Mouse (Mus musculus) MEL (cell line): ENCODE measurements at regions not wholly inside any gene's neighbourhood (a gene's known extent, or its start where the extent isn't known, plus 50 kb on each side); places are given as distances from the start of the nearest gene placed in this dataset.

Experiments
- CTCF ChIP-seq, 3 experiments: IDR thresholded peaks in 2 of 3; conservative IDR thresholded peaks in 1 of 3; 2 replicates each; pipeline ENCODE4 v1.5.1; 2011 to 2012; ENCODE audit warnings: low read length in 3 of 3, low read depth in 2 of 3, mild to moderate bottlenecking in 2 of 3, improper control_type of control experiment in 1 of 3, inconsistent platforms in 1 of 3, mixed read lengths in 1 of 3, moderate library complexity in 1 of 3; ENCODE audit not compliant: control insufficient read depth in 1 of 3, insufficient read depth in 1 of 3, poor library complexity in 1 of 3, severe bottlenecking in 1 of 3
- E2F4 ChIP-seq: IDR thresholded peaks from 2 replicates; pipeline ENCODE4 v1.6.1; 2011; ENCODE audit warnings: low read depth, low read length, improper control_type of control experiment, borderline replicate concordance
- EP300 ChIP-seq, 2 experiments: IDR thresholded peaks; 2 replicates each; pipeline ENCODE4 v1.6.1; 2011; ENCODE audit warnings: improper control_type of control experiment in 2 of 2, low read length in 2 of 2, low read depth in 1 of 2, mild to moderate bottlenecking in 1 of 2
- GATA1 ChIP-seq: IDR thresholded peaks from 2 replicates; pipeline ENCODE4 v1.6.1; 2011; ENCODE audit warnings: low read depth, low read length, improper control_type of control experiment
- HCFC1 ChIP-seq: IDR thresholded peaks from 2 replicates; pipeline ENCODE4 v1.6.1; 2012; ENCODE audit warnings: low read depth, mild to moderate bottlenecking, inconsistent platforms, low read length, improper control_type of control experiment, moderate library complexity
- KAT2A ChIP-seq: conservative IDR thresholded peaks from 2 replicates; pipeline ENCODE4 v1.6.1; 2012; ENCODE audit warnings: low read depth, low read length, improper control_type of control experiment, inconsistent platforms
- MAX ChIP-seq: IDR thresholded peaks from 2 replicates; pipeline ENCODE4 v1.6.1; 2011; ENCODE audit warnings: low read length, improper control_type of control experiment
- NELFE ChIP-seq: IDR thresholded peaks from 2 replicates; pipeline ENCODE4 v1.6.1; 2011; ENCODE audit warnings: low read depth, low read length, improper control_type of control experiment
- POLR2A ChIP-seq, 2 experiments: IDR thresholded peaks; 2 replicates each; pipeline ENCODE4 v1.6.1; 2011 to 2012; ENCODE audit warnings: low read length in 2 of 2, mild to moderate bottlenecking in 2 of 2, control low read depth in 1 of 2, improper control_type of control experiment in 1 of 2, low read depth in 1 of 2, moderate library complexity in 1 of 2; ENCODE audit not compliant: control insufficient read depth in 1 of 2, insufficient read depth in 1 of 2, poor library complexity in 1 of 2
- POLR2AphosphoS2 ChIP-seq: IDR thresholded peaks from 2 replicates; pipeline ENCODE4 v1.6.1; 2011; ENCODE audit warnings: low read length, improper control_type of control experiment
- RCOR1 ChIP-seq: IDR thresholded peaks from 2 replicates; pipeline ENCODE4 v1.6.1; 2012; ENCODE audit warnings: low read depth, mild to moderate bottlenecking, inconsistent platforms, low read length, improper control_type of control experiment
- TAL1 ChIP-seq: IDR thresholded peaks from 2 replicates; pipeline ENCODE4 v1.6.1; 2012; ENCODE audit warnings: mild to moderate bottlenecking, inconsistent platforms, low read length, moderate library complexity, mixed read lengths
- UBTF ChIP-seq: IDR thresholded peaks from 2 replicates; pipeline ENCODE4 v1.6.1; 2012; ENCODE audit warnings: low read depth, mild to moderate bottlenecking, inconsistent platforms, low read length, improper control_type of control experiment, moderate library complexity, borderline replicate concordance; ENCODE audit not compliant: insufficient read depth
- USF1 ChIP-seq: IDR thresholded peaks from 2 replicates; pipeline ENCODE4 v1.6.1; 2014; ENCODE audit warnings: low read depth, mild to moderate bottlenecking, inconsistent platforms, low read length, improper control_type of control experiment, moderate library complexity

GRCm38 (mm10) chr8:11098790-11099590 is 90.7 kb upstream of the Irs2 start:
- no peak for TF ChIP-seq KAT2A
- no peak for TF ChIP-seq EP300 (IDR thresholded peaks at IDR 0.05; ENCODE audit: low read depth in 1 of 2, low read length in 2 of 2)
- no peak for TF ChIP-seq UBTF
- TF ChIP-seq POLR2A (IDR thresholded peaks at IDR 0.05; ENCODE audit: control insufficient read depth in 1 of 2, insufficient read depth in 1 of 2, low read depth in 1 of 2, low read length in 2 of 2, poor library complexity in 1 of 2) = no peak
- TF ChIP-seq CTCF (IDR thresholded peaks at IDR 0.05 in 2 of 3, conservative IDR thresholded peaks at IDR 0.05 in 1 of 3; ENCODE audit: control insufficient read depth in 1 of 3, insufficient read depth in 1 of 3, low read depth in 2 of 3, low read length in 3 of 3, poor library complexity in 1 of 3, severe bottlenecking in 1 of 3) = no peak
- no peak for TF ChIP-seq E2F4
- no peak for TF ChIP-seq USF1
- TF ChIP-seq NELFE = no peak
- TF ChIP-seq POLR2AphosphoS2 = no peak
- no peak for TF ChIP-seq MAX
- TF ChIP-seq RCOR1 = no peak
- no peak for TF ChIP-seq HCFC1
- TF ChIP-seq TAL1 = no peak
- TF ChIP-seq GATA1 = no peak
